Mouse (Mus musculus) ovary, postnatal 14 days (tissue): ENCODE results near the gene Rnf138rt1.

Experiments used
- DNase-seq: peaks from one replicate; pipeline ENCODE4 v3.0.0; 2022; ENCODE audit warnings: low spot score

The Rnf138rt1 gene

GRCm38 (mm10) chrX:163760617-163761434, at the start of gene Rnf138rt1:
TSS of gene Rnf138rt1 (minus strand) at chrX:163761329.
- no peak for DNase-seq

DNA sequence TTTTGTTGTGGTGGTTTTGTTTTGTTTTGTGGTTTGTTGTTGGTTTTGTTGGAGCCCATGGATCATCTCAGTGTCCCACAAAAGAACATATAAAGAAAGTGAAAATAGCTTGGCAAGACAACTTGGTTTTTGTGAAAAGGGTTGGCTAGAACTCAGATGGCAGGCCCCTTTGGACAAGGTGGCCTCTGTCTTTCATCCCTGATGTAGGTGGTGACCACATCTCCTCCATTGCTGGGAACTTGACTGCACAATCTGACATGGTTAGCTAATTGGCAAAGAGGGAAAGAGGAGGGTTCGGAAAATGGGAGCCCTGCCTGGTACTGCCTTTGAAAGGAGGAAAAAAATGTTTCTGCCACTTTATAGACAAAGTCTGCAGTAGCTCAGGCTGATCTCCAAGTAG, 46.1 kb upstream of the Rnf138rt1 start:
- no peak for DNase-seq

- no peak for DNase-seq
Observed at GRCm38 (mm10) chrX:163766290-163766689, 5.2 kb upstream of the Rnf138rt1 start.

- no peak for DNase-seq
Observed at GRCm38 (mm10) chrX:163761435-163761828, 303 bp upstream of the Rnf138rt1 start.

- DNase-seq, result no peak
Observed at GRCm38 (mm10) chrX:163745996-163746395, 15.1 kb downstream of the Rnf138rt1 start.

DNA sequence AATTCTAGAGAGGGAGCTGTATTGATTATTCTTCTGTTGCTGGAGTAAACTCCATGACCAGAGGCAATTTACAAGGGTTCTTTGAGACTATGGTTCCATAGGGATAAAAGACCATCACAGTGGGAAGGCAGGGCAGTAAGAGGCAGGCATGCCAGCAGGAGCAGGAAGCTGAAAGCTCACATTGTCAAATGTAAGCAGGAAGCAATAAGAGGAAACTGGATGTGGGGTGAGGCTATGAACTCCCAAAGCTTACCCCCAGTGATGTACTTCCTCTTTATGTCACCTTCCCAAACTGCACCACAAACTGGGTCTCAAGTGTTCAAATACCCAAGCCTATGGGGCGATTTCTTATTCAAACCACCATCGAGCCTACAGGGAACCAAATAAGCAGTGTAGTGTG, 17.2 kb downstream of the Rnf138rt1 start:
- DNase-seq, result no peak

DNA sequence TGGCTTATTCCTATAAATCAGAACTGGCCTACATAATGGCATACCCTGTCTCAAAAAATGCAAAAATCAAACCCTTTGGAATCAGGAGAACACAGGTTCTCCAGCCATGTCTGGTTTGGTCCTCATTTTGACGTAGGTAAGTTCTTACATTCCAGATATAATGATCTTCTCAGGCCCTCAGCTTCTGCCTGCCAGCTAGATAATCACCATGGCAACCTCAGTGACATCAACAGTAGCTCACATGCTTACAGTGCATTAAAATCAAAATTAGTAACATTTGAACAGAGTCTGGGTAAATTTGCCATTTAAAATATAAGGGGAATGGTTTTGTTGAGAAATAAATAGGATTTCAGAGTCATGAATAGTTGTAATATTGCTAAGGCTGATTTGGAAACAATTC, 22.2 kb downstream of the Rnf138rt1 start:
- DNase-seq, result no peak

DNA sequence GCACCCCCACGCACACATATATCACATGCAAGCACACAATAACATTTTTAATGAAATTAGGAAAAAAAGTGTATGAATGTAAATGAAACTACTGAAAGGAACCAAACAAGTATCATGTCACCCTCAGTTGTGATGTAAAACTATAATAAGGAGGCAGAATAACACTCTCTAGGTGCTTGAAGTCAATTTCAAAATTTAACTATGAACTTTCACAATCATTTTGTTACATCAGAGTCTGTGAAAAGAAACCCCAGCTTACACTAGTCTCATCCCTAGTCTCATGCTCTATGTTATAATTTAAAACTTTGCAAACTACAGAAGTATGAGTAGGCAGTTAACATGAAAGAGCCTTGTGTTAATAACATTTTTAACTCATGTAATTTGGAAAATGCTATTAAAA, 27.0 kb downstream of the Rnf138rt1 start:
- DNase-seq, result no peak

DNA sequence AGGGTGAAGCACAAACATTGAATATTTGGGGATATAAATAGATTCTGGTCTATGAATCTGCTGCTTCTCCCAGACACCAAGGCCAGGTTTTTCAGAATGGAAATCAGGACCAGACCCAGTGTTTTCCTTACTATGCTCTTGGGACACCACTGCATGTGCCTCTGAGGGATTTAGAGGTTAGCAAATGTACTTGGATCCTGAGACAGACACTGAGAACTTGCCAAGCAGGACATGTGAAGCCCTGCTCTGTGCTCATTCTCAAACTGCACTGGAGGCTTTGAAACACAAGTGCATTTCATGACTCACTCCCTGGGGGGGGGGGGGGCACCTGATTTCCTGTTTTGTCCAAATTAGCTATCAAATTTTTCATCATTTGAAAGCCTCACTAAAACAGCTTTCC, 37.5 kb downstream of the Rnf138rt1 start:
- DNase-seq, result no peak

GRCm38 (mm10) chrX:163722785-163723577, 38.1 kb downstream of the Rnf138rt1 start:
- no peak for DNase-seq

DNA sequence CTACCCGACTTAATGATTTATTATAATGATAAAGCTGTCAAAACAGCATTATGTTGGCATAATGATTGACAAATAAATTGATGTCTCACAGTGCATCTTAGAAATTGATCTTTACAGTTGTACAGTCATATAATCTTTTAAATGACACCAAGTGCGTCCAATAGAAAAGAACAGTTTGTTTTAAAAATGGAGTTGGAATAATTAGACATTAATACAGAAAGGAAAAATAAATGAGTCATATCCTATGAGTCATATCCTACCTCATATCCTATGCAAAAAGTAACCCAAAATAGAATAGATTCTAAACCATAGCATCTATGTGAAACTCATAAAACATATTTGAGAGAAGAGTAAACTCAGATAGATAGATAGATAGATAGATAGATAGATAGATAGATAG, 40.5 kb downstream of the Rnf138rt1 start:
- DNase-seq, result no peak
